Mouse (Mus musculus): ENCODE data around the gene Rab12.

The Rab12 gene

GRCm38 (mm10) chr17:66447007-66447312, 72.6 kb downstream of the Rab12 start:
- DNase-seq = no peak

GRCm38 (mm10) chr17:66446196-66447006, 73.1 kb downstream of the Rab12 start:
- DNase-seq = no peak

Data from layer of hippocampus, adult 9-11 months (tissue).